Mouse (Mus musculus) bone marrow macrophage, adult 2 months (primary cell): ENCODE results near the gene Necap1.

Source experiments
- CTCF ChIP-seq: IDR thresholded peaks from 2 replicates; pipeline ENCODE4 v1.5.1; 2012; ENCODE audit warnings: low read depth, mild to moderate bottlenecking, low read length, moderate library complexity
- POLR2A ChIP-seq: IDR thresholded peaks from 2 replicates; pipeline ENCODE4 v1.6.1; 2012; ENCODE audit warnings: mild to moderate bottlenecking, low read depth, low read length, borderline replicate concordance

GRCm38 (mm10) chr6:122825166-122825565, 49.1 kb upstream of the Necap1 start:
- no peak for TF ChIP-seq CTCF
- TF ChIP-seq POLR2A, result no peak
